Mouse (Mus musculus): ENCODE results near the gene Ccdc153. TPM values are rescaled to one million over a fixed set of nuclear protein-coding genes. Genes with fewer than 3 reads are reported as not detected.

Ccdc153 gene
- total RNA-seq, 2 experiments from 2014 or later = 1.7 TPM; not detected in 1

GRCm38 (mm10) chr9:44286256-44286850 is 45.9 kb downstream of the Ccdc153 start:
- DNase-seq = no peak

GRCm38 (mm10) chr9:44287003-44287400 is 46.5 kb downstream of the Ccdc153 start:
- no peak for DNase-seq

GRCm38 (mm10) chr9:44287401-44288075 is 47.1 kb downstream of the Ccdc153 start:
- DNase-seq = no peak

- peak in 1 of 2 experiments; percentile 41 for DNase-seq
Observed at GRCm38 (mm10) chr9:44288076-44288958, 47.8 kb downstream of the Ccdc153 start, which contains the start of gene Abcg4. Abcg4 (minus strand) TSS chr9:44288615.

- DNase-seq = no peak
Observed at GRCm38 (mm10) chr9:44288959-44289291, 48.4 kb downstream of the Ccdc153 start.

- DNase-seq = peak; percentile 31 to 50
Observed at GRCm38 (mm10) chr9:44292490-44292889, 52.0 kb downstream of the Ccdc153 start.

Other genes with a start within 250 kb of the Ccdc153 start
- gene Thy1, start 197.3 kb upstream of the Ccdc153 start, total RNA-seq (2021) = 10 to 100 TPM; 10.5 to 16.5 TPM
- gene Usp2, start 173.7 kb upstream of the Ccdc153 start, total RNA-seq (2021) = 10 to 100 TPM; 89.8 to 95.9 TPM
- not detected for gene Mfrp, start 138.9 kb upstream of the Ccdc153 start, total RNA-seq (2021)
- 1 to 10 TPM; 5.6 to 5.9 TPM for gene C1qtnf5, start 133.4 kb upstream of the Ccdc153 start, total RNA-seq (2021)
- under 1 TPM in 1 of 2 experiments, not detected in 1; 0.37 TPM for gene Gm49380, start 127.2 kb upstream of the Ccdc153 start, total RNA-seq (2021)
- 1 to 10 TPM; 5.9 to 6.0 TPM for gene Rnf26, start 127.2 kb upstream of the Ccdc153 start, total RNA-seq (2021)
- gene Mcam, start 106.2 kb upstream of the Ccdc153 start, total RNA-seq (2021) = 10 to 100 TPM; 31.0 to 38.6 TPM
- 10 to 100 TPM; 18.0 to 18.5 TPM for gene Cbl, start 6.6 kb upstream of the Ccdc153 start, total RNA-seq (2021)
- gene Pdzd3, start 10.8 kb downstream of the Ccdc153 start, total RNA-seq (2021) = 1 to 10 TPM; 4.6 to 5.4 TPM
- gene Nlrx1, start 27.9 kb downstream of the Ccdc153 start, total RNA-seq (2021) = 10 to 100 TPM; 21.7 to 25.6 TPM
- gene Abcg4, start 47.9 kb downstream of the Ccdc153 start, total RNA-seq (2021) = under 1 TPM; 0.30 to 0.85 TPM
- gene Hinfp, start 65.0 kb downstream of the Ccdc153 start, total RNA-seq (2021) = 1 to 10 TPM; 8.1 TPM
- gene C2cd2l, start 79.6 kb downstream of the Ccdc153 start, total RNA-seq (2021) = 10 to 100 TPM; 13.7 to 19.6 TPM
- gene Dpagt1, start 85.3 kb downstream of the Ccdc153 start, total RNA-seq (2021) = 10 to 100 TPM; 17.8 to 18.2 TPM
- 10 to 100 TPM; 10.7 TPM for gene H2afx, start 94.0 kb downstream of the Ccdc153 start, total RNA-seq (2021)
- gene Hmbs, start 103.6 kb downstream of the Ccdc153 start, total RNA-seq (2021) = 10 to 100 TPM; 50.0 to 50.8 TPM
- gene Vps11, start 121.0 kb downstream of the Ccdc153 start, total RNA-seq (2021) = 10 to 100 TPM; 14.4 to 18.3 TPM
- gene Hyou1, start 138.8 kb downstream of the Ccdc153 start, total RNA-seq (2021) = 10 to 100 TPM; 46.6 to 65.5 TPM
- gene Slc37a4, start 156.2 kb downstream of the Ccdc153 start, total RNA-seq (2021) = 10 to 100 TPM; 17.8 to 20.3 TPM
- 100 to 1,000 TPM; 788 to 877 TPM for gene Rps25, start 166.5 kb downstream of the Ccdc153 start, total RNA-seq (2021)
- 10 to 100 TPM; 42.0 to 43.6 TPM for gene Trappc4, start 166.9 kb downstream of the Ccdc153 start, total RNA-seq (2021)
- gene Ccdc84, start 177.9 kb downstream of the Ccdc153 start, total RNA-seq (2021) = 1 to 10 TPM; 5.0 to 6.0 TPM
- not detected for gene Foxr1, start 200.5 kb downstream of the Ccdc153 start, total RNA-seq (2021)
- not detected for gene Upk2, start 214.3 kb downstream of the Ccdc153 start, total RNA-seq (2021)
- 10 to 100 TPM; 36.2 to 41.7 TPM for gene Bcl9l, start 242.1 kb downstream of the Ccdc153 start, total RNA-seq (2021)